In genomic region chr8:109917277-109917676, GRCm38 (mm10) we compare ENCODE assay signal across 8 mouse cellular contexts. TPM values are rescaled to one million over a fixed set of nuclear protein-coding genes. Genes with fewer than 3 reads are reported as not detected.
DNase-seq lines count a peak whose midpoint lies in the region; ATAC-seq and TF ChIP-seq lines count a peak whose summit lies in the region.

No protein-coding gene starts in this region.

- WGBS in heart, adult 2 months: 46% methylated on average over 4 of the region's 4 CpGs
- WGBS in liver, postnatal 0 days (ENCODE audit: insufficient replicate concordance): 43% methylated on average over 4 of the region's 4 CpGs

- peak; percentile 79 for ATAC-seq in erythroblast, adult 5-6 weeks (replicated peaks; ENCODE audit: low FRiP score, poor library complexity, severe bottlenecking)
- ATAC-seq in liver, postnatal 0 days: peak; percentile 66

- H3K4me2 ChIP-seq in liver, postnatal 0 days (ENCODE audit: low read depth, low read length): no peak overlapping the region

- no peaks in the 10 kb centered on the region for H3K36me3 ChIP-seq in heart, adult 2 months (ENCODE audit: control insufficient read depth, insufficient read depth, low read length)
- peaks cover 47% of the 10 kb centered on the region for H3K36me3 ChIP-seq in liver, postnatal 0 days (replicated peaks; ENCODE audit: insufficient read depth, low read length)

- DNase-seq in heart, adult 2 months: peak; percentile 30 to 32
- DNase-seq in heart, adult 11 months: no peak
- DNase-seq in CD4-positive, CD25-positive, alpha-beta regulatory T cell, adult 2 months (ENCODE audit: low read depth, low spot score): peak; percentile 75
- DNase-seq in kidney, adult 8-10 months: peak; percentile 63 to 68
- DNase-seq in liver, postnatal 0 days: peak; percentile 54
- DNase-seq in spleen, adult 12 weeks (ENCODE audit: low spot score): peak; percentile 27

- peak; percentile 82 for TF ChIP-seq CTCF in heart, adult 2 months (IDR thresholded peaks at IDR 0.05)
- peak; percentile 80 for TF ChIP-seq CTCF in bone marrow macrophage, adult 2 months (IDR thresholded peaks at IDR 0.05; ENCODE audit: low read depth, low read length)
- TF ChIP-seq CTCF in liver, postnatal 0 days (IDR thresholded peaks at IDR 0.05; ENCODE audit: low read depth): peak; percentile 89

- no peak overlapping the region for H3K27ac ChIP-seq in heart, adult 2 months
- no peak overlapping the region for H3K27ac ChIP-seq in bone marrow macrophage, adult 2 months (ENCODE audit: insufficient read depth, low read depth, low read length)
- H3K27ac ChIP-seq in liver, postnatal 0 days (ENCODE audit: low read depth): no peak overlapping the region

- TF ChIP-seq POLR2A in heart, adult 2 months (IDR thresholded peaks at IDR 0.05; ENCODE audit: insufficient read depth, low read depth, low read length): no peak
- TF ChIP-seq POLR2A in bone marrow macrophage, adult 2 months (IDR thresholded peaks at IDR 0.05; ENCODE audit: borderline replicate concordance, low read depth, low read length): no peak

- H3K9me3 ChIP-seq in liver, postnatal 0 days (ENCODE audit: low read length): no peaks in the 10 kb centered on the region

- H3K27me3 ChIP-seq in heart, adult 2 months (ENCODE audit: control insufficient read depth, insufficient read depth, low read length): no peaks in the 10 kb centered on the region
- H3K27me3 ChIP-seq in liver, postnatal 0 days (ENCODE audit: insufficient read depth, low read length): no peaks in the 10 kb centered on the region

- H3K9ac ChIP-seq in heart, adult 2 months (ENCODE audit: low read depth, low read length): no peak overlapping the region
- no peak overlapping the region for H3K9ac ChIP-seq in liver, postnatal 0 days (replicated peaks)

- H3K79me2 ChIP-seq in heart, adult 2 months (replicated peaks; ENCODE audit: control insufficient read depth, insufficient read depth, low read length): no peaks in the 10 kb centered on the region

- intact Hi-C loops in heart, adult 2 months (cut with DNase I): loop anchor here (1.0 to 5.0 kb wide), 2 partner anchors 50 to 64 kb away; partner anchors contain the start of gene Phlpp2

- TF ChIP-seq EP300 in heart, adult 2 months (IDR thresholded peaks at IDR 0.05; ENCODE audit: insufficient read depth, low read depth, low read length): no peak
- TF ChIP-seq EP300 in liver, postnatal 0 days (IDR thresholded peaks at IDR 0.05; ENCODE audit: low read depth): no peak

- no peak overlapping the region for H3K4me3 ChIP-seq in heart, adult 2 months
- no peak overlapping the region for H3K4me3 ChIP-seq in bone marrow macrophage, adult 2 months (ENCODE audit: insufficient read depth, low read length)
- H3K4me3 ChIP-seq in liver, postnatal 0 days (ENCODE audit: low read depth, low read length): no peak overlapping the region

- peaks cover 1% of the 10 kb centered on the region; the same call in 1 of the 2 replicates for H3K4me1 ChIP-seq in heart, adult 2 months (ENCODE audit: control insufficient read depth, insufficient read depth, low read length)
- no peaks in the 10 kb centered on the region for H3K4me1 ChIP-seq in bone marrow macrophage, adult 2 months (ENCODE audit: control insufficient read depth, insufficient read depth, low read length)
- H3K4me1 ChIP-seq in liver, postnatal 0 days (ENCODE audit: insufficient read depth): no peaks in the 10 kb centered on the region

RNA-seq across cellular contexts. Expression of gene Marveld3, which starts 44.7 kb away (rescaled TPM):
- total RNA-seq in heart, adult 2 months (2021): under 1 TPM; 0.11 to 0.31 TPM
- polyA plus RNA-seq in heart, adult 2 months (2012; rRNA removed): 0.10 and 0.12 TPM in 2 replicates
- polyA plus RNA-seq in bone marrow macrophage, adult 2 months (2012; ENCODE audit: insufficient read depth, insufficient read length, missing spikeins): not detected in 2 replicates
- total RNA-seq in erythroblast, adult 5-6 weeks (2015; ENCODE audit: low replicate concordance): not detected in 2 replicates
- total RNA-seq in erythroblast, adult 5-6 weeks (2017; ENCODE audit: low replicate concordance): not detected in 2 replicates
- 0.58 and 0.69 TPM in 2 replicates for polyA plus RNA-seq in liver, postnatal 0 days (2015; fragmentation: Nextera tagmentation; extraction: Ambion mirVana)

RNA-seq across cellular contexts. Expression of gene Phlpp2, which starts 48.9 kb away (rescaled TPM):
- total RNA-seq in heart, adult 2 months (2021): 1 to 10 TPM; 3.2 to 4.6 TPM
- 2.1 and 4.2 TPM in 2 replicates for polyA plus RNA-seq in heart, adult 2 months (2012; rRNA removed)
- polyA plus RNA-seq in bone marrow macrophage, adult 2 months (2012; ENCODE audit: insufficient read depth, insufficient read length, missing spikeins): 2.8 and 4.0 TPM in 2 replicates
- total RNA-seq in erythroblast, adult 5-6 weeks (2015; ENCODE audit: low replicate concordance): 32.1 and 41.6 TPM in 2 replicates
- total RNA-seq in erythroblast, adult 5-6 weeks (2017; ENCODE audit: low replicate concordance): 63.2 and 70.5 TPM in 2 replicates
- polyA plus RNA-seq in liver, postnatal 0 days (2015; fragmentation: Nextera tagmentation; extraction: Ambion mirVana): 1.5 TPM in 2 replicates
